Mouse (Mus musculus): ENCODE data around the gene Esr1. TPM values are rescaled to one million over a fixed set of nuclear protein-coding genes. Genes with fewer than 3 reads are reported as not detected.

Esr1 gene
- total RNA-seq, 1 experiment from 2014 or later = 12.0 TPM

GRCm38 (mm10) chr10:4847523-4847922 is 236.1 kb downstream of the Esr1 start:
- DNase-seq = no peak

- no peak for DNase-seq
Measured at GRCm38 (mm10) chr10:4849881-4850280, 238.5 kb downstream of the Esr1 start.

DNA sequence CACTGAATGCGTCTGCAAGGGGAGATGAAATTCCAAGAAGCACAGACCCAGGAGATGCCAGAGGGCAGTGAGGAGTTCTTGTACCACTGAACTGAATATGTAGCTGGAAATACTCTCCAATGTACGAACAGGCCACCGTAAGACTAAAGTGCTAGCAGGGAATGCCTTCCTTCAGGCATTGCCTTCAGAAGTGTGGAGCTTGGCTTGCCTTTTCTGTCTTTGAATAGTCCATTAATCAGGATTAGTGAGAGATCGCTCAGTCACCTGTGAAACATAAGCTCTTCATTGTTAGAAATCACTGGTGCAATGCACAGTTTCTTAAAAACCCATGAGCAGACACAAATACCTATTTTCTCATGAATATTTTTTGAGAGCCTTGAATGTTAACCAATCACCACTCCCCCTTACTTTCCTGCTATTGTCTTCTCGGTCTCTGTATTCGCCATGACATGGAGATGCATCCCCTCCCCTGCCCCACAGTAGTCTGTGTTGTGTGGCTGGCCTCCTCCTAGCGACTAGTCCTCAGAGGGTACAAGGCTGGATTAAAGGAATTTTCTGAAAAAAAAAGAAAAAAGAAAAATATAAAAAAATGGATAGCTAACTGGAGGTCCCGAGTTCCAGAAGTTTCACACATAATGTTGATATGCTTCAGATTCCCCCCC is 263.8 kb downstream of the Esr1 start:
- DNase-seq = no peak

DNA sequence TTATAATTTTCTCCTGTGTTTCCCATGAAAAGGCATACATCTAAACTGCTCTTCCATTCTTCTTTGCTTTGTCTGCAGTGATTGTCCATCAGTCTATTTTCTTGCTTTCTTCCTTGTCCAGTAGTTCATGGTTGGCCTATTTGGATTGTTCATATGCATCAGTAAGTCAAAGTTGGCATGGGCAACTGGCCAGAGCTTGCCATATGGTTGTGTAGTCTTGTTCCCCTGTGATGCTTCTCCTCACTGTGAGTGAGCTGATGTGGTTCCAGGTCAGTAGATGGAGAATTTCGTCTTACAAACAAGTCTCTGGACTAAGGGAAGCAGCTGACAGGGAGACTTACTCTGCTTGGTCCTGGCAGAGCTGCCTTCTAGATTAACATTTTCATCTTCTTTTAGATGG is 270.0 kb downstream of the Esr1 start:
- DNase-seq = no peak

DNA sequence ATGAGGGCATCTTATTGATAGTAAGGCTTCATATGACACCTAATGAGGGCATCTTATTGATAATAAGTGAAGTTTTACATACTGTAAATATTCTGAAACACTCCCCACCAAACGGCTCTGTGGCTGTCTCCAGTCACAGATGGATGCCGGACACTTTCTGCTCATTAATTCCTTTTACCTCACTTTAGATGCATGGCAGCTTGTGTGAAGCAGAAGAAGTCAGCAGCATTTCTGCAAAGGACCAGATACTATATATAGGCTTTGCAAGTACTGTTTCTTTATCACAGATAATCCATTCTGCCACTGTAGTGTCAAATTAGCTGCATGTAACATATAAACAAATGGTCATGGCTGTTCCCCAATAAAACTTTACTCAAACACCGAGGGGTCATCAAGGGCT is 274.1 kb downstream of the Esr1 start:
- DNase-seq = no peak

DNA sequence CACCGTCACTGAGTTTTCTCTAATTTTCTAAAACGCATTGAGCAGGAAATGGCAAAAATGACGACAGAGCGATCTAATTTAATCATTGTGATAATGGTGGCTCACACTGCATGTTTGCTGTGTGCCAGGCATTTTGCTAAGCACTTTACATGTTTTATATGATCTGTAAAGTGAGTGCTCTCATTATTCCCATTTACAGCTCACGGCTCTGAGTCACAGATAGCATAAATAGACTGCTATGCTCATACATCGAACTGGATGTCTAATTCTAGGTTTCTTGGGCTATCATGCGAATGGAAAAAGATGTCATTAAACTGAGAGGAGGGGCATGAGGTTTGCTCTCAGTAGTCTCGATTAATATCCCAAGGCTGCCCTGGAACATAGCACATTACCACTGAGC is 274.6 kb downstream of the Esr1 start:
- DNase-seq = no peak

GRCm38 (mm10) chr10:4893475-4893874 is 282.1 kb downstream of the Esr1 start:
- no peak for DNase-seq

- DNase-seq = no peak
Measured at GRCm38 (mm10) chr10:4897789-4898188, 286.4 kb downstream of the Esr1 start.

DNA sequence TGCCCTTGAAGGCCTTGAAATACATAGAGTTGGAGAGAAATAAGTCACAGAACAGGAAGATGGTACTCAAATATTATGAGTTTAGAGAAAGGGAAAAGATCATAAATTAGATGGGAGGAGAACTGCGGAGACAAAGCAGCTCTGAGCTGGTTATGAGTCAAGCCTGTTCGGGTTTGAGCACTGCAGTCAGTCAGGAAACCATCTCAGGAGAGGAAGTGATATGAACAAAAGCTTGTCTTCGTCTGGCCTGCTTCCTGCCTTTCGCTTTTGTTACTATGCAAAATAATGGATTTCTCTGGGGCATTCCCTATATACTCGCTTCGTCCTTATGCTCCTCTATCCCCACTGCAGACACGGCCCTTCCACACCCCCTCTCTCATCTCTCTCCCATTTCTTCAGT is 288.9 kb downstream of the Esr1 start:
- DNase-seq = no peak

GRCm38 (mm10) chr10:4909271-4909670 is 297.9 kb downstream of the Esr1 start:
- DNase-seq = no peak

DNA sequence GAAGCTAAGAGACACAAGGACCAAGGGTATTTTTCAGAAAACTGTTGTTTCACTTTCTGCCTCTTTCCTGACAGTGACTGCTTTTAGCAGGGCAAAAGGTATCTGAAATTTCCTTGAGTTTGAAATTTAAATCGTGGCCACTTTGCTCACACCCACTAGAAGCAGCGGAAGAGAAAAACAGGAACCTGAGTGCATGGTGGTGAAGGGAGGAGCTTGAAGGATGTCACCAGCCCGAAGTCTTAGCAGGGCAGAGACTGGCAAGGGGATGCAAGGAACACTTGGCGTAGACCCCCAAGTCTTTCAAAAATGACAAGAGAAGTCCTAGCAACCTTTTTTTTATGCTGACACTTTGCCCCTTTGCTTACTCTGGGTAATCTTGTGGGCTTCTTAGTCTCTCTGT is 299.1 kb downstream of the Esr1 start:
- no peak for DNase-seq

DNA sequence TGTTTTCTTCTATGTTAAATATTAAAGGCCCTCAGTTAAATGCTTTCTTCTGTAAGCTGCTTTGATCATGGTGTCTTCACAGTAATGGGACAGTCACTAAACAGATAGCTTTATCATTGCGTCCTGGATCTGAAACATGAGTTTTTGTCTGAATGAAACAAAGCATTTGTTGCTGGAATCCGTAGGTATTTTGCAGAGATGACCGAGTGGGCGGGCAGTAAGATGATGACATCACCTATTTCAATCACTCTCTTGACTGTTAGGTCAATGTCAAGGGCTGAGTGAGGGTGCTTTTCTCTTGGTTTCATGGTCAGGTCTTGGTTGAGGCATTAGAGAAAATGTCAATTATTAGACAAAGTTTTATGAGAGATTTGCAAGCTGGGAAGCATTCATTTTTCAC is 307.7 kb downstream of the Esr1 start:
- DNase-seq = peak; percentile 4

GRCm38 (mm10) chr10:4923616-4924015 is 312.2 kb downstream of the Esr1 start:
- no peak for DNase-seq

DNA sequence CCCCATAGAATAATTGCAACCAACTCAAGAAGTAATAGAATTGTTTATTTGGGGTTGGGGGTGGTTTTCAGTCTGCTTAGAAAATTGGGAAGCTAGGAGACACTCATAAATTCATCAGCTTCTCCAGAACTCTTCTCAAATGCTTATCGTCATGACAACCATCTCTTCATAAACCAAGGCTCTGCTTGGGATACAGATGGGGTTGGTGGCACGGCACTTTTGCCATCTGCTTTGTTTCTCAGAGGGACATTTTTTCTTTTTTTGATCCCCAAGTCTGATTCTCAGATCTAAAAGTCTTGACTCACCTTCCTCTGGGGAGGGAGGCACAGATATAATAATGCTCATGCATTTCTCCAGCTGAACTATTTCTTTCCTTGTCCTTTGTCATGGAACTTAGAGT is 313.0 kb downstream of the Esr1 start:
- DNase-seq = no peak

DNA sequence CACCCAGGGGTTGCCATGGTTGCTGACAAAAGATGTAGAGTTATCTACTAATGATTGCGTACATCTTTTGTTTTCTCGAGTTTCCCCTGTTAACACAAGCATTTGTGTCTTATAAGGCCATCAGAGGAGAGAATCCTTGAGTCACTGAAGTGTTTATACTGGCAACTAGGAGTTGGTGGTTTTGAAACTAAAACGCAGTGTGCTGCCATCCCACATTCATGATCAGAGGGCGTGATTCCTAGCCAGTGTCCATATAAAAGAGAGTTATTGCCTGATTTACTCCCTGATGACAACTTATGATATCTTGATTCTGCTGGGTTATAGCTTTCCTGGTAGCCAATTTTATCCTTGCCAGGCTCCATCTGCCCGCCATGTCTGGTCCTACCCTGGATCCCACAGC is 331.8 kb downstream of the Esr1 start:
- DNase-seq = no peak

GRCm38 (mm10) chr10:4944725-4945124 is 333.3 kb downstream of the Esr1 start:
- no peak for DNase-seq

GRCm38 (mm10) chr10:4965768-4966167 is 354.4 kb downstream of the Esr1 start:
- no peak for DNase-seq

GRCm38 (mm10) chr10:4971156-4971555 is 359.8 kb downstream of the Esr1 start:
- no peak for DNase-seq

DNA sequence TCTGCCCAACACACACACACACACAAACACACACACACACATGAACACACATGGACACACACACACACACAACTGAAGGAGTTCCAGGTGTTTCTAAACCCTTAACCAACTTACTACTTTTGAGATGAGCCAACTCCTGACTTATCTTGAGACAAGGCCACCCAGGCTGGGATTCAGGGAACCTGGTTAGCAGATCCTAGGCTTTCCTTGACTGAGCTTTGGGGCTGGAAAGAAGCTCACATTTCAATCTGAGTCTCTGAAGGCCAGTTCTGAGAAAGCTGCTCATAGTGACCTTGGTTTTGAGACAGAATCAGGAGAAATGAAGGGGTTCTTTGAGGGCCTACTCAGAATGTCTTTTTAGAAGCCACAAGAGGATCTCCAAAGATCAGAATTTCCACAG is 360.2 kb downstream of the Esr1 start:
- DNase-seq = no peak

GRCm38 (mm10) chr10:4972026-4972425 is 360.6 kb downstream of the Esr1 start:
- DNase-seq = no peak

- no peak for DNase-seq
Measured at GRCm38 (mm10) chr10:4974246-4974645, 362.9 kb downstream of the Esr1 start.

- DNase-seq = no peak
Measured at GRCm38 (mm10) chr10:4976557-4976956, 365.2 kb downstream of the Esr1 start.

DNA sequence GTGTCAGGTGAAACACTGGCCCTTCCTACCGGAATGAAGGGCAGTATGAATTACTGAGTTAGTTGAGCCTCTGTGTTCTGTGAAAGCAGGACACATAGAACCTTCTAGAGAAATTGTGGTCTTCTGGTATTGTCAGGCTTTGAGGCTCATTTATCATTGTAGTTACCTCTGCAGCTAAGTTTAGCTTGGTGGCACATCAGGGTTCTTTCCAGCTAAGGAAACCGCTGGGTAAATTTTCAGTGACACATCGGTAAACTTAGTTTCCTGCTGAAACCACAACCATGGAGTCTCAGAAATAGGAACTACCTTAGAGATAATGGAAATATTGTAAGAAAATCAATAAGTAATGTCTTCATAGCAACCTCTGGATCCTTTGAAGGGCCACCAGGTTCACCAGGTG is 366.0 kb downstream of the Esr1 start:
- DNase-seq = no peak

GRCm38 (mm10) chr10:4983919-4984318 is 372.5 kb downstream of the Esr1 start:
- no peak for DNase-seq

DNA sequence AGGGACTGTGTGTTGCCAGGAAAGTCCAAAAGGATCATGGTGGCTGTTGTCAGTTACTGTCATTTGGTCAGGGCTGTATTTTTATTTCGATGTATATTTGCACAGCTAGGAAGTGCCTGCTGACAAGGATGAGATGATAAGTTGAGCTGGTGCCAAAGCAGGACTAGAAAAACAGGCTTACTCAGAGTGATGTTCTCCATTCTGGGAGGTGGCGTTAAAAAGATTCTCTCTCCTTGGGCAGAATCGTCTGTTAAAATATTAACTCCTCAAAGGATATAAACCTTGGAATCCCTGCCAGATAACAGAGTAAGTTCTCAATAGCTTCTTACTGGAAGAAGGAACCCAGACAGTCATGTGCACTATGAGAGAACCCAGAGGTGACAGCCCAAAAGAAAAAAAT is 382.4 kb downstream of the Esr1 start:
- no peak for DNase-seq
